Mouse (Mus musculus) heart, adult 2 months (tissue): ENCODE measurements around the gene Ahdc1.

Experiments
- CTCF ChIP-seq: fragments of 200-600 bp; IDR thresholded peaks from 2 replicates; pipeline ENCODE4 v1.8.1; 2022; ENCODE audit warnings: antibody characterized with exemption, mild to moderate bottlenecking, moderate library complexity
- EP300 ChIP-seq: fragments of 200-500 bp; IDR thresholded peaks from 2 replicates; pipeline ENCODE4 v1.6.1; 2011; ENCODE audit warnings: low read depth, low read length, control low read depth; ENCODE audit not compliant: insufficient read depth
- POLR2A ChIP-seq: fragments of 200-500 bp; IDR thresholded peaks from 2 replicates; pipeline ENCODE4 v1.6.1; 2011; ENCODE audit warnings: mild to moderate bottlenecking, low read depth, low read length, control low read depth; ENCODE audit not compliant: insufficient read depth

DNA sequence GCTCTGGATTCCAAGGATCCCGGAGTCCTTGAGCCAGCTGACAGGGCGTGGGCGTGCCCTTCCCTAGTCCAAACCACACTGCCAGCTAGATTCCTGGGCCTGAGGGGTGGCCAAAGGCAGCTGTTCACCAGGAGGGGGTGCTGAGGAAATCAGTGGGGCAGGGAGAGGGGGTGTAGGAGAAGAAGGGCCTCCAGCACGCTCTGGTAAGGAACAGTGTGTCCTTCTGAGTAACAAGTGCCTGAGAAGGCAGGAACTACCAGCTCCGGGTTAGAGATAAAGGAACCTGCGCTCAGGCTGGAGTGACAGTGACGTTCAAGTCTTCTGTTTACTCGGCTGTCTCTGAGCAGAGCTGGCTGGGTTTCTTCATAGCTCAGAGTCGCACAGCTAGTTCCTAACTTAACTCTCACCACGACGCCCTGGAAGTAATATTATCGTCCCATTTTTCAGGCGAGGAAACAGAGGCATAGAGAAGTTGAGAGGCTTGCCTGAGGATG is 96.8 kb downstream of the Ahdc1 start:
- TF ChIP-seq EP300 (peak; percentile 54; the same call in 1 of the 2 replicates), CTCF (peak; percentile 38), POLR2A (0 out of 2 replicates have a peak, but pooled peaks have one; percentile 22)
